Mouse (Mus musculus): ENCODE data around the gene Tmem138.

DNA sequence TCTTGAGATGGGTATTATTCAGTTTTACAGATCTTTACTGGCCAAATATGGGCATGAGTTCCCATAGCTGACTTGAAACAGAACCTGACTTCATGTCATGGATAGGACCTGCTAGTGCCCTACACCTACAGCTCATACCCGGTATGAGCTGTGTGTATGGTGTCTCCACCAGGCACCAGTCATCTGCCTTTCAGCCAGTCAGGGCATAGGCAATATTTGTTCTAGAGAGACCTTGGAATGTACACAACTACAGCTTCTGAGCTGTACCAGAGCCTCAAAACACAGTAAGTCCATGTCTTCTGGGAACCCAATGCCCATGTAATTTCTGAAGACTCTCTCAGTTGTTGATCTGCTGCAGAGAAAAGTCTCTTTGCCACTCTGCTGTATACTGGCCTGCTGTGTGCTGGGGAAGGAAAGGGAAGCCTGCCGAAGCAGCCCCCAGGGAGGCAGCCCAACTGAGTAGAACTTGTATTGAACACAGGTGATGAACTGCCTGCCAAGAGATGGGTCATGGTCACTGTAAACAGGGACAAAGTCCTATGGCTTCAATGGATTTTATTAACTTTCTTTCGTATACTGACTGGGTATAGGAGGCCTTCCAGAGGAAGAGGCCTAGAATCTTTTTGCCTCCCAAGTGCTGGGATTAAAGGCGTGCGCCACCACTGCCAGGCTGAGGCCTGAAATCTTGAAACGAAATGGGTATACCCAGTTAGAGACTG lies 14.7 kb upstream of the Tmem138 start:
- TF ChIP-seq POLR2A (IDR thresholded peaks at IDR 0.05; ENCODE audit: borderline replicate concordance, insufficient read depth, low read length): no peak
- no peak for TF ChIP-seq CTCF (IDR thresholded peaks at IDR 0.05; ENCODE audit: borderline replicate concordance, insufficient read depth, low read depth, low read length)

Data from cerebellum, adult 2 months (tissue).